Mouse (Mus musculus) liver, embryonic 14.5 days (tissue): ENCODE data around the gene Pnldc1.

Experiments
- CTCF ChIP-seq: IDR thresholded peaks from 2 replicates; pipeline ENCODE4 v1.5.1; 2016; ENCODE audit warnings: antibody characterized with exemption, low read depth, control low read depth
- EP300 ChIP-seq: IDR thresholded peaks from 2 replicates; pipeline ENCODE4 v1.6.1; 2016; ENCODE audit warnings: antibody characterized with exemption, low read depth

GRCm38 (mm10) chr17:12906436-12906835 is 3.6 kb downstream of the Pnldc1 start:
- TF ChIP-seq CTCF (no peak), EP300 (no peak)
